Mouse (Mus musculus): ENCODE data around the gene Tfap2b. TPM values are rescaled to one million over a fixed set of nuclear protein-coding genes. Genes with fewer than 3 reads are reported as not detected.

The Tfap2b gene
- polyA plus RNA-seq, 1 experiment from 2014 or later, result not detected

DNA sequence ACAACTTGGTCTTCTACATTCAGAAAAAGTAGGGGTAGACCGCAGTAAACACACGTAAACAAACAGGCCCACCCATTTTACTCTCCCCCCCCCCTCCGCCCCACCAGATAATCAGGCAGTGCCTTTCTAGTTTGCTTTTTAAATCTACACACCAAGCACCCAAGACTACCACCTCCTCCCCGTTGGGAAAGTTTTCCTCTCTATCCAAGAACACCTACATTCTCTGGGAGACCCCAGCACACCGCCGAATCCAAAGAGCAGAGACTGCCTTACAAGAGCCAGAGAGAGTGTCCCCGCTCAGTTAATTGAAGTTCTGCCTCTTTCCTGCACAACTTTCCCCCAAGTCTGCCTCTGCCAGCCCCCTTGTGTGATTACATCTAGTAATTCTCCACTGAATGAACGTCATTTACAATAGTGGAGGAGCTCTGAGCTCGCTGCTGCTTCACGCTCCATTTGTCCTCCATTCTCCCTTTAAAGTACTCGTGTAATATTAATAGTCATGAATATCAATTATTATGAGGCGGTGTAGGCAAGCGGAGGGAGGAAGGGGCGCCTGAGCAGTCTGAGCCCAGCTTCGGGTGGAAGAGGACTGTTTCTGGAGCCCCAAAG is 2.9 kb downstream of the Tfap2b start:
- H3K4me2 ChIP-seq (ENCODE audit: low read depth, low read length), result no peak overlapping the region
- no peaks in the 10 kb centered on the region for H3K4me1 ChIP-seq (ENCODE audit: control insufficient read depth, low read depth, low read length)
- no peak overlapping the region for H3K4me3 ChIP-seq (ENCODE audit: low read depth, low read length)
- ATAC-seq (ENCODE audit: low read depth), result no peak
- H3K9ac ChIP-seq (ENCODE audit: low read depth, low read length), result no peak overlapping the region
- H3K27ac ChIP-seq (ENCODE audit: low read length), result no peak overlapping the region
- H3K27me3 ChIP-seq (ENCODE audit: control insufficient read depth, insufficient read depth, low read depth, low read length), result peaks cover 69% of the 10 kb centered on the region
- no peaks in the 10 kb centered on the region for H3K9me3 ChIP-seq (replicated peaks; ENCODE audit: control insufficient read depth, low read length)
- H3K36me3 ChIP-seq (ENCODE audit: control insufficient read depth, insufficient read depth), result no peaks in the 10 kb centered on the region
- WGBS (ENCODE audit: insufficient replicate concordance), result under 1% methylated on average over 15 of the region's 15 CpGs

DNA sequence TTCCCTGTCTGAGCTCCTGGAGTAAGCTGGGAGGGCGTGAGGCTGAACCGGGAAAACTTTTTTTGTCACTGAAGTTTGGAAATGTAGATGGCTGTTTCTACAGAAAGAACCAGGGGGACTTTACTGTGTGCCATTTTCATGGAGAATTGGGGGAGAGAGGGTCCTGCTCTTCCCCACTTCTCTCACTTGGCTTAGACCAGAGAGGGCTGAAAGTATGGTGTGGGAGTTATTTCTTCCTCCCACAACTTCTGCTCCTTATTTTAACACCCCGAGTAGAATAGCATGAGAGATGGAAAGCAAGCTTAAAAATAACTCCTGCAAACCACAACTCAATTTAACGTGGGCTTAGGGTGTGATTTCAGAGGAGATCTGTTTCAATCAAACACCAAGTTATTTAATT is 4.0 kb downstream of the Tfap2b start:
- 0% methylated on average over 4 of the region's 4 CpGs for WGBS (ENCODE audit: insufficient replicate concordance)
- H3K4me2 ChIP-seq (ENCODE audit: low read depth, low read length), result no peak overlapping the region
- H3K4me1 ChIP-seq (ENCODE audit: control insufficient read depth, low read depth, low read length), result no peaks in the 10 kb centered on the region
- peaks cover 68% of the 10 kb centered on the region for H3K27me3 ChIP-seq (ENCODE audit: control insufficient read depth, insufficient read depth, low read depth, low read length)
- H3K9ac ChIP-seq (ENCODE audit: low read depth, low read length), result no peak overlapping the region
- H3K36me3 ChIP-seq (ENCODE audit: control insufficient read depth, insufficient read depth), result no peaks in the 10 kb centered on the region
- no peak overlapping the region for H3K4me3 ChIP-seq (ENCODE audit: low read depth, low read length)
- no peak overlapping the region for H3K27ac ChIP-seq (ENCODE audit: low read length)
- H3K9me3 ChIP-seq (replicated peaks; ENCODE audit: control insufficient read depth, low read length), result no peaks in the 10 kb centered on the region
- ATAC-seq (ENCODE audit: low read depth), result no peak

- Histone ChIP-seq H3K9ac (ENCODE audit: low read depth, low read length) (no peak overlapping the region), H3K4me3 (ENCODE audit: low read depth, low read length) (no peak overlapping the region), H3K36me3 (ENCODE audit: control insufficient read depth, insufficient read depth) (no peaks in the 10 kb centered on the region), H3K9me3 (replicated peaks; ENCODE audit: control insufficient read depth, low read length) (no peaks in the 10 kb centered on the region), H3K4me2 (ENCODE audit: low read depth, low read length) (no peak overlapping the region), H3K27ac (ENCODE audit: low read length) (no peak overlapping the region), H3K4me1 (ENCODE audit: control insufficient read depth, low read depth, low read length) (no peaks in the 10 kb centered on the region), H3K27me3 (ENCODE audit: control insufficient read depth, insufficient read depth, low read depth, low read length) (peaks cover 73% of the 10 kb centered on the region)
- WGBS (ENCODE audit: insufficient replicate concordance), result 2% methylated on average over 4 of the region's 4 CpGs
- no peak for ATAC-seq (ENCODE audit: low read depth)
Observed at GRCm38 (mm10) chr1:19213171-19213570, 4.5 kb downstream of the Tfap2b start.

GRCm38 (mm10) chr1:19213851-19214395 is 5.2 kb downstream of the Tfap2b start:
- H3K9ac ChIP-seq (ENCODE audit: low read depth, low read length), result no peak overlapping the region
- no peaks in the 10 kb centered on the region for H3K4me1 ChIP-seq (ENCODE audit: control insufficient read depth, low read depth, low read length)
- WGBS (ENCODE audit: insufficient replicate concordance), result 3% methylated on average over 36 of the region's 36 CpGs
- H3K4me2 ChIP-seq (ENCODE audit: low read depth, low read length), result no peak overlapping the region
- peaks cover 70% of the 10 kb centered on the region for H3K27me3 ChIP-seq (ENCODE audit: control insufficient read depth, insufficient read depth, low read depth, low read length)
- ATAC-seq (ENCODE audit: low read depth), result no peak
- H3K9me3 ChIP-seq (replicated peaks; ENCODE audit: control insufficient read depth, low read length), result no peaks in the 10 kb centered on the region
- H3K36me3 ChIP-seq (ENCODE audit: control insufficient read depth, insufficient read depth), result no peaks in the 10 kb centered on the region
- H3K4me3 ChIP-seq (ENCODE audit: low read depth, low read length), result no peak overlapping the region
- no peak overlapping the region for H3K27ac ChIP-seq (ENCODE audit: low read length)

GRCm38 (mm10) chr1:19217391-19217790 is 8.7 kb downstream of the Tfap2b start:
- Histone ChIP-seq H3K9ac (ENCODE audit: low read depth, low read length) (no peak overlapping the region), H3K27ac (ENCODE audit: low read length) (no peak overlapping the region), H3K36me3 (ENCODE audit: control insufficient read depth, insufficient read depth) (no peaks in the 10 kb centered on the region), H3K9me3 (replicated peaks; ENCODE audit: control insufficient read depth, low read length) (no peaks in the 10 kb centered on the region), H3K4me3 (ENCODE audit: low read depth, low read length) (no peak overlapping the region), H3K27me3 (ENCODE audit: control insufficient read depth, insufficient read depth, low read depth, low read length) (peaks cover 38% of the 10 kb centered on the region), H3K4me1 (ENCODE audit: control insufficient read depth, low read depth, low read length) (no peaks in the 10 kb centered on the region), H3K4me2 (ENCODE audit: low read depth, low read length) (no peak overlapping the region)
- no peak for ATAC-seq (ENCODE audit: low read depth)
- WGBS (ENCODE audit: insufficient replicate concordance), result 6% methylated on average over 16 of the region's 16 CpGs

- WGBS (ENCODE audit: insufficient replicate concordance), result 5% methylated on average over 7 of the region's 7 CpGs
- no peak for ATAC-seq (ENCODE audit: low read depth)
- Histone ChIP-seq H3K4me1 (ENCODE audit: control insufficient read depth, low read depth, low read length) (no peaks in the 10 kb centered on the region), H3K4me3 (ENCODE audit: low read depth, low read length) (no peak overlapping the region), H3K9ac (ENCODE audit: low read depth, low read length) (no peak overlapping the region), H3K9me3 (replicated peaks; ENCODE audit: control insufficient read depth, low read length) (no peaks in the 10 kb centered on the region), H3K36me3 (ENCODE audit: control insufficient read depth, insufficient read depth) (no peaks in the 10 kb centered on the region), H3K27me3 (ENCODE audit: control insufficient read depth, insufficient read depth, low read depth, low read length) (peaks cover 29% of the 10 kb centered on the region), H3K27ac (ENCODE audit: low read length) (no peak overlapping the region), H3K4me2 (ENCODE audit: low read depth, low read length) (no peak overlapping the region)
Observed at GRCm38 (mm10) chr1:19218221-19218620, 9.5 kb downstream of the Tfap2b start.

GRCm38 (mm10) chr1:19219381-19219780 is 10.7 kb downstream of the Tfap2b start:
- Histone ChIP-seq H3K27me3 (ENCODE audit: control insufficient read depth, insufficient read depth, low read depth, low read length) (peaks cover 22% of the 10 kb centered on the region), H3K9ac (ENCODE audit: low read depth, low read length) (no peak overlapping the region)

GRCm38 (mm10) chr1:19220564-19220963 is 11.8 kb downstream of the Tfap2b start:
- ATAC-seq (ENCODE audit: low read depth), result no peak
- no peaks in the 10 kb centered on the region for H3K9me3 ChIP-seq (replicated peaks; ENCODE audit: control insufficient read depth, low read length)
- H3K9ac ChIP-seq (ENCODE audit: low read depth, low read length), result no peak overlapping the region
- H3K27ac ChIP-seq (ENCODE audit: low read length), result no peak overlapping the region
- no peaks in the 10 kb centered on the region for H3K4me1 ChIP-seq (ENCODE audit: control insufficient read depth, low read depth, low read length)
- no peaks in the 10 kb centered on the region for H3K36me3 ChIP-seq (ENCODE audit: control insufficient read depth, insufficient read depth)
- 0% methylated on average over 1 of the region's 1 CpGs for WGBS (ENCODE audit: insufficient replicate concordance)
- H3K27me3 ChIP-seq (ENCODE audit: control insufficient read depth, insufficient read depth, low read depth, low read length), result peaks cover 23% of the 10 kb centered on the region
- no peak overlapping the region for H3K4me2 ChIP-seq (ENCODE audit: low read depth, low read length)
- H3K4me3 ChIP-seq (ENCODE audit: low read depth, low read length), result no peak overlapping the region

More at GRCm38 (mm10) chr1:19219381-19219780, 10.7 kb downstream of the Tfap2b start:
- Histone ChIP-seq H3K9me3 (replicated peaks; ENCODE audit: control insufficient read depth, low read length) (no peaks in the 10 kb centered on the region), H3K4me2 (ENCODE audit: low read depth, low read length) (no peak overlapping the region), H3K36me3 (ENCODE audit: control insufficient read depth, insufficient read depth) (no peaks in the 10 kb centered on the region), H3K4me3 (ENCODE audit: low read depth, low read length) (no peak overlapping the region), H3K4me1 (ENCODE audit: control insufficient read depth, low read depth, low read length) (no peaks in the 10 kb centered on the region), H3K27ac (ENCODE audit: low read length) (no peak overlapping the region)
- ATAC-seq (ENCODE audit: low read depth), result no peak

GRCm38 (mm10) chr1:19221601-19222000 is 12.9 kb downstream of the Tfap2b start:
- Histone ChIP-seq H3K9me3 (replicated peaks; ENCODE audit: control insufficient read depth, low read length) (no peaks in the 10 kb centered on the region), H3K4me2 (ENCODE audit: low read depth, low read length) (no peak overlapping the region), H3K4me3 (ENCODE audit: low read depth, low read length) (no peak overlapping the region), H3K36me3 (ENCODE audit: control insufficient read depth, insufficient read depth) (no peaks in the 10 kb centered on the region), H3K9ac (ENCODE audit: low read depth, low read length) (no peak overlapping the region), H3K4me1 (ENCODE audit: control insufficient read depth, low read depth, low read length) (no peaks in the 10 kb centered on the region), H3K27me3 (ENCODE audit: control insufficient read depth, insufficient read depth, low read depth, low read length) (peaks cover 24% of the 10 kb centered on the region), H3K27ac (ENCODE audit: low read length) (no peak overlapping the region)
- ATAC-seq (ENCODE audit: low read depth), result no peak
- 1% methylated on average over 7 of the region's 7 CpGs for WGBS (ENCODE audit: insufficient replicate concordance)

Measured in liver, embryonic 16.5 days (tissue).